Mouse (Mus musculus): Measurements from ENCODE around the gene Myrf.

DNA sequence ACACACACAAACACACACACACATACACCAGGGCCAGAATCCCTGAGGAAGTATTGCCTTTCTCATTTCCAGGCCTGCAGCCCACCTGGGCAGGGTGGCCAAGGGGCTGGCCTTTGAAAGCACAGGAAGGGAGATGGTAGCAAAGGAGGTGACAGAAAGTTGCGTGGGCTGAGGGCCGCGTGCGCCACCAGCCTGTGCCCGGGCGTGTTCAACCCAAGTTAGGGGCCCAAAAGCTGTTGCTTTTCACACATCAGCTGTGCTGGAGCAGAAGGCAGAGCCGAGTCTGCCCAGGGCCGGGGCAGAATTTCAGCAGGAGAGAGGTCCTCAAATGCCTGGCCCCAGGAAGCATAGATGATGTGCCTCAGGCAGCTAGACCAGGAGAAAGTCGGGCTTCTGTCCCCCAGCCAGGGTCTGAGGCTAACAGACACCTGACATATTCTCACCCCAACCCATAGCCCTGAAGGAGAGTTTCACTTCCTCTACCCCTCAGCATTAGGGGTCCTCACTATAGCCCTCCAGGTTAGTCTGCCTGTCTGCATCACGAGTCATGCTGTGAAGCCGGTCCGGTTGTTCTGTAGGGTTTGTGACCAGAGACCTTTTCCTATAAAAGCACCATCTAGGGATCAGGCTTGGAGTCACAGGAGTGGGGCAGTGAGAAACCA, 36.1 kb upstream of the Myrf start:
- TF ChIP-seq CTCF (IDR thresholded peaks at IDR 0.05; ENCODE audit: extremely low read depth, insufficient read depth, insufficient read length, insufficient replicate concordance) (no peak), POLR2A (IDR thresholded peaks at IDR 0.05; ENCODE audit: low read depth, low read length) (no peak)
